Mouse (Mus musculus) heart, embryonic 11.5 days (tissue): ENCODE measurements around the gene Ssbp3. TPM values are rescaled to one million over a fixed set of nuclear protein-coding genes. Genes with fewer than 3 reads are reported as not detected.
A peak's percentile ranks its signal among the peaks of the same experiment; 100 is the strongest.

ENCODE experiments used
- ATAC-seq: fragments of 200-750 bp; cut with Nextera tagmentation; replicated peaks from 2 replicates; pipeline ENCODE4 v1.8.0; 2017; ENCODE audit warnings: moderate library complexity; ENCODE audit not compliant: insufficient number of reproducible peaks, low FRiP score, low TSS enrichment
- H3K27ac ChIP-seq: fragments of 300-500 bp; sonication (generic); 2 replicates; pipeline ENCODE4 v1.5.1; 2014; ENCODE audit warnings: mild to moderate bottlenecking, low read depth, low read length
- H3K27me3 ChIP-seq: fragments of 300-500 bp; sonication (generic); 2 replicates; pipeline ENCODE4 v1.6.1; 2014; ENCODE audit warnings: mild to moderate bottlenecking, low read length, mixed read lengths; ENCODE audit not compliant: control insufficient read depth, insufficient read depth
- H3K36me3 ChIP-seq: fragments of 300-500 bp; sonication (generic); 2 replicates; pipeline ENCODE4 v1.6.1; 2014; ENCODE audit warnings: mild to moderate bottlenecking, low read length, moderate library complexity, mixed read lengths; ENCODE audit not compliant: control insufficient read depth, insufficient read depth
- H3K4me1 ChIP-seq: fragments of 300-500 bp; sonication (generic); 2 replicates; pipeline ENCODE4 v1.6.1; 2014; ENCODE audit warnings: low read length; ENCODE audit not compliant: control insufficient read depth, insufficient read depth
- H3K4me2 ChIP-seq: fragments of 300-500 bp; sonication (generic); 2 replicates; pipeline ENCODE4 v1.6.1; 2014; ENCODE audit warnings: mild to moderate bottlenecking, moderate library complexity
- H3K4me3 ChIP-seq: fragments of 300-500 bp; sonication (generic); 2 replicates; pipeline ENCODE4 v1.5.1; 2014; ENCODE audit warnings: low read depth, low read length
- H3K9ac ChIP-seq: fragments of 300-500 bp; sonication (generic); 2 replicates; pipeline ENCODE4 v1.6.1; 2014; ENCODE audit warnings: mild to moderate bottlenecking, low read depth, low read length, moderate library complexity
- H3K9me3 ChIP-seq: fragments of 300-500 bp; sonication (generic); replicated peaks from 2 replicates; pipeline ENCODE4 v1.6.1; 2016; ENCODE audit warnings: low read length; ENCODE audit not compliant: control insufficient read depth
- WGBS: fragments of 180-500 bp; shearing (Covaris S2); extraction: QIAGEN DNeasy Blood & Tissue Kit; methylation state at CpG from one replicate; pipeline ENCODE4 v1.1.7; 2014; ENCODE audit not compliant: insufficient replicate concordance; 5-methylcytosine and 5-hydroxymethylcytosine counted together
- polyA plus RNA-seq: library from polyadenylated mRNA; unstranded; fragments of >200 nt; fragmentation: Nextera tagmentation; extraction: Ambion mirVana; gene quantifications from 2 replicates; pipeline ENCODE4 v1.2.1, GENCODE M21; 2014

The Ssbp3 gene
- polyA plus RNA-seq, 1 experiment from 2014 or later, result 63.4 TPM

- Histone ChIP-seq H3K4me2 (no peak overlapping the region), H3K9me3 (no peaks in the 10 kb centered on the region), H3K27ac (no peak overlapping the region), H3K9ac (no peak overlapping the region), H3K4me3 (no peak overlapping the region), H3K27me3 (no peaks in the 10 kb centered on the region), H3K36me3 (no peaks in the 10 kb centered on the region), H3K4me1 (peaks cover 54% of the 10 kb centered on the region)
- WGBS, result 72% methylated on average over 6 of the region's 6 CpGs
- no peak for ATAC-seq
Observed at GRCm38 (mm10) chr4:106975324-106975723, 64.8 kb downstream of the Ssbp3 start.

GRCm38 (mm10) chr4:106975890-106976289 lies 65.4 kb downstream of the Ssbp3 start:
- Histone ChIP-seq H3K27me3 (no peaks in the 10 kb centered on the region), H3K9ac (no peak overlapping the region), H3K4me1 (peaks cover 56% of the 10 kb centered on the region), H3K9me3 (no peaks in the 10 kb centered on the region), H3K36me3 (no peaks in the 10 kb centered on the region), H3K27ac (no peak overlapping the region), H3K4me2 (no peak overlapping the region), H3K4me3 (no peak overlapping the region)
- WGBS, result 64% methylated on average over 4 of the region's 4 CpGs
- ATAC-seq, result no peak

GRCm38 (mm10) chr4:106976576-106976975 lies 66.1 kb downstream of the Ssbp3 start:
- 70% methylated on average over 2 of the region's 2 CpGs for WGBS
- no peak overlapping the region for H3K4me2 ChIP-seq

GRCm38 (mm10) chr4:106977218-106977651 lies 66.7 kb downstream of the Ssbp3 start:
- Histone ChIP-seq H3K4me3 (no peak overlapping the region), H3K9me3 (no peaks in the 10 kb centered on the region), H3K27me3 (no peaks in the 10 kb centered on the region), H3K36me3 (no peaks in the 10 kb centered on the region), H3K4me1 (peaks cover 55% of the 10 kb centered on the region), H3K27ac (no peak overlapping the region), H3K4me2 (no peak overlapping the region), H3K9ac (no peak overlapping the region)
- WGBS, result 26% methylated on average over 6 of the region's 6 CpGs
- ATAC-seq, result no peak

More at GRCm38 (mm10) chr4:106976576-106976975, 66.1 kb downstream of the Ssbp3 start:
- H3K9me3 ChIP-seq, result no peaks in the 10 kb centered on the region
- ATAC-seq, result no peak
- no peaks in the 10 kb centered on the region for H3K36me3 ChIP-seq
- H3K9ac ChIP-seq, result no peak overlapping the region
- H3K27ac ChIP-seq, result no peak overlapping the region
- H3K27me3 ChIP-seq, result no peaks in the 10 kb centered on the region
- peaks cover 57% of the 10 kb centered on the region for H3K4me1 ChIP-seq
- no peak overlapping the region for H3K4me3 ChIP-seq

GRCm38 (mm10) chr4:106978376-106978775 lies 67.9 kb downstream of the Ssbp3 start:
- H3K27me3 ChIP-seq, result no peaks in the 10 kb centered on the region
- H3K4me1 ChIP-seq, result peaks cover 48% of the 10 kb centered on the region
- H3K4me2 ChIP-seq, result no peak overlapping the region
- WGBS, result 52% methylated on average over 8 of the region's 8 CpGs
- no peak for ATAC-seq
- H3K36me3 ChIP-seq, result no peaks in the 10 kb centered on the region
- H3K27ac ChIP-seq, result 0 out of 2 replicates have a peak overlapping the region, but pooled peaks have one; percentile 10
- no peak overlapping the region for H3K4me3 ChIP-seq
- no peaks in the 10 kb centered on the region for H3K9me3 ChIP-seq
- H3K9ac ChIP-seq, result no peak overlapping the region

GRCm38 (mm10) chr4:106980669-106981068 lies 70.2 kb downstream of the Ssbp3 start:
- ATAC-seq, result no peak

GRCm38 (mm10) chr4:106981385-106982103 lies 71.0 kb downstream of the Ssbp3 start:
- H3K36me3 ChIP-seq, result no peaks in the 10 kb centered on the region
- no peak for ATAC-seq

More at GRCm38 (mm10) chr4:106980669-106981068, 70.2 kb downstream of the Ssbp3 start:
- Histone ChIP-seq H3K27me3 (no peaks in the 10 kb centered on the region), H3K36me3 (no peaks in the 10 kb centered on the region), H3K4me2 (no peak overlapping the region), H3K27ac (peak overlapping the region; percentile 6; the same call in 1 of the 2 replicates), H3K4me1 (peaks cover 53% of the 10 kb centered on the region), H3K9ac (peak overlapping the region; percentile 31; the same call in 1 of the 2 replicates), H3K9me3 (no peaks in the 10 kb centered on the region), H3K4me3 (no peak overlapping the region)
- WGBS, result 27% methylated on average over 7 of the region's 7 CpGs

GRCm38 (mm10) chr4:106982344-106983121 lies 72.0 kb downstream of the Ssbp3 start:
- Histone ChIP-seq H3K4me2 (no peak overlapping the region), H3K4me1 (peaks cover 49% of the 10 kb centered on the region), H3K27me3 (no peaks in the 10 kb centered on the region), H3K9me3 (no peaks in the 10 kb centered on the region), H3K36me3 (no peaks in the 10 kb centered on the region), H3K4me3 (no peak overlapping the region), H3K27ac (no peak overlapping the region), H3K9ac (no peak overlapping the region)
- 69% methylated on average over 4 of the region's 4 CpGs for WGBS
- no peak for ATAC-seq

More at GRCm38 (mm10) chr4:106981385-106982103, 71.0 kb downstream of the Ssbp3 start:
- no peak overlapping the region for H3K4me2 ChIP-seq
- H3K4me1 ChIP-seq, result peaks cover 53% of the 10 kb centered on the region
- no peak overlapping the region for H3K27ac ChIP-seq
- H3K9ac ChIP-seq, result no peak overlapping the region
- 84% methylated on average over 7 of the region's 7 CpGs for WGBS
- H3K4me3 ChIP-seq, result no peak overlapping the region
- H3K9me3 ChIP-seq, result no peaks in the 10 kb centered on the region
- no peaks in the 10 kb centered on the region for H3K27me3 ChIP-seq
